Mouse (Mus musculus) effector memory CD4-positive, alpha-beta T cell, adult 7 months (primary cell): Measurements from ENCODE around the gene Unc13d. TPM values are rescaled to one million over a fixed set of nuclear protein-coding genes. Genes with fewer than 3 reads are reported as not detected.

Source experiments
- polyA plus RNA-seq: library from polyadenylated mRNA; unstranded; fragments of 100-300 nt; shearing (Covaris generic); gene quantifications from one replicate; pipeline ENCODE4 v1.2.1, GENCODE M21; 2017

Unc13d gene
- polyA plus RNA-seq = 80.1 TPM

DNA sequence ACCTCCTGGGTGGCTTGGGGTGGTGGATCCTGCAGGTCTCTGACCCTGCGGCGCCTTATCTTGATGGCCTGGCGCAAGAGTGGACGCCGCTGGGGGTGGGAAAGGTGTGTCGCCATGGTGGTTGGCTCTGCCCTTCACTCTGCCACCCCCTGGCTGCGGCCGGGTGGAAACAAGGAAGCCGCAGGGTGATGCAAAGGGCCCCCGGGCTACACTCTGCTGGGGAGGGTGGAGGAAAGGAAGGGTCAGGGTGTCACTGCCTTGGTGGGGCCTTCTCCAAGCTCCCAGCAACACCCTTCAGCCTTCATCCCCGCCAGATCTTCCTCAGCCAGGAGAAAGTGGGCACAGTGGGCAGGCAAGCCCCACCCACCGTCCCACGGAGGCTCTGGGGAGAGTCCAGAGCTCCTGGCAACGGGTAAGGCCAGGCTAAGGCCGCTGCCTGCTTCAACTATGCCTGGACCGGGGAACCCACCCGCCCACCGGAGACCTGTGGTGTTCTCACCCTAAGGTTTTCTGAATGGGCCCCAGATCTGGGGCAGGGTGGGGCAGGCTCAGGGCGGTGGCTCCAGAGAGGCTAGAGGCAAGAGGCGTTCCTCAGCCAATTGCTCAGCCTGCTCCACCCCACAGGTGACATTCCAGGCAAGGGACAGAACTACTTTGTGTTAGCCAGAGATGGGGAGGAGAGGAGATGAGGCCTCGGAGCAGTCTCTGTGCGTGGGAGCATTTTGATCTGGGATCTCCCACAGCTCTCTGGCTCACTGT, at the start of gene Unc13d:
TSS of gene Unc13d (minus strand) at position 516 of the 759 bp plus-strand sequence.

DNA sequence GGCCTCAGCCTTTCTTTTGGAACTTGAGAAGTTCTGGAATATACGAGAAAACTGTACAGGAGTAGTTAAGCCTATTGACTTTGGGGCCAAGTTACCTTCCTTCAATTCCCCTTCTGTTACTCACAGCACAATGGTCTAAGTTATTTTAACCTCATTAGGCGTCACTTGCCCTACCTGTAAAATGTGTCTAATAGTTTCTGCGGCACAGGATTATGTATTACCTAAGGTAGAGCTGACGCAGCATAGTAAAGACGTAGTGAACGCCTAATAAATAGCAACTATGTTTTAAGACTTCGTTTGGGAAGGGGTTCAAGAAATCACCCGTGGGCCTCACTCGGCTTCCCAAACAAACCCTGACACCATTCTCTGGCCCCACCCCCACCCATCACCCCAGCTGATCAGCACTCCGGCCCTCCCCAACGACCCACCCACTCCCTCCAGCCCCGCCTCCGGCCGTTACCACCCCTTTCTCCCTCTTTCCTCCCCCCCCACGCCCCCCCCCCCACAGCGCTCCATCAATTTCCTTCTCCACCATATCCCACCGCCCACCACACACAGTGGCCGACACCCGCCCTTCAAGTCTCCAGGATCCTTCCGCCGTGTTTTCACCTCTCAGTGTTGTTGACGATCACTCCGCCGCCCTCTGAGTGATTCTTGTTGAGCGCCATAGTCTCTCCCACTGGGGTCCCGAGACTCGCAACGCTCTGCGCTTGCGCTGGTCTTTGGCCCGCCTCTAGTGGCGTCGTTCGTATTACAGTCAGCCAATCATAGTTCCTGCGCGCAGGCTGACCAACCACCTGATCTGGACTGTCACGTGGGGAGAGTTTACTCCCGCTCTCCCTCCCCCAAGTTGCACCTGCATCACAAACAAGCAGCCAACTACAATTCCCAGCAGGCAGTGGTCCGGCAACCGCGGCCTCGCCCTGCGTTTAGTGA, 8.8 kb upstream of the Unc13d start, which contains the start of gene Wbp2:
TSS of gene Wbp2 (minus strand) at position 738 of the 936 bp plus-strand sequence.

DNA sequence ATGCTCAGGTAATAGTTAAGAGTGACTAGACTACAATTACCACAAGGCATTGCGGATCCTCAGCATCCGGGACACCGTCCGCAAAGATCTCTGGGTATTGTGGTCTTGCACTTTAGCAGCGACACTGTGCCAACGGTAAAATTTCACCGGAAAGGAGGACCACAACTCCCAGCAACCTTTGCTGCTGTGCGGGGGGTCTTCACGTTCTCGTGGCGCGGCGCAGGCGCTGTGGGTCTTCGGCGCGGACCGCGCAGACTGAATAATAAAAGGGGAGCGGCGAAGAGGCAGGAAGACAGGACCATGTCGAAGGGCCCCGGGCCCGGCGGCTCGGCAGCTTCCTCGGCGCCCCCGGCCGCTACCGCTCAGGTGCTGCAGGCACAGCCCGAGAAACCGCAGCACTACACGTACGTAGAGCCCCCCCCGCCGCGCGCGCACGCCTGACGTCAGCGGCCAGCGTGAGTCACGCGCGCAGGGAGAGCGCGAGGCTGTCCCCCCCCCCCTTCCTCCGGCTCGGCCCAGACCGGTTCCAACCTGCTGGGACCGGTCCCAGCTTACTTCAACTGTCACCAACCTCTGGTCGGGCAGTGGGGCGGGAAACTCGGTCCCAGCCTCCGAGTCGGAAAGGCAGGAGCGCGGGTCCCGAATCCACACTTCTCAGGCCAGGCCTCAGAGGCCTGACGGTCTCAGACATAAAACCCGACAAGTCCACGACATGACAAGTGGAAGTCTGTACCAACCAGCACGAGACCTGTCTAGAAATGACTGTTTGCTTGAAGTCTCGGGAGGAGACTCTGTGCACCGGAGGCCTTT, 47.5 kb downstream of the Unc13d start, which contains the start of gene Unk:
TSS of gene Unk (plus strand) at position 235 of the 810 bp plus-strand sequence.

DNA sequence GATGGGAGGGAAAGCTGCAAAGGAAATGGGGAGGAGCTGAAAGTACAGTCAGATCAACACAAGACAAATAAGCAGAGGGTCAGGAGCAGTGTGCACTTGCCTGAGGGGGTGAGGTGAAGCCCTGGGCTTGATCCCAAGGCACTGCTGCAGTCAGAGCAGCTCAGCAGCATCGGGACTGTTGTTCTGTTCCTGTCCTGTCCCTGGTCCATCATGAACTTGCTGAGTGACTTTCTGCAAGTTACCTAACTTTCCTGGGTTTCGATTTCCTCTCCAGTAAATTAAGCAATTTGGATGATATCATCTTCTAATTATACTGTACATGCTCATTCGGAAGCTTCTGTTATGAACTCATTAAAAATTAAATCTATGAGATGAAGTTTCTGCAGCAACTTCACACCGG, 50.0 kb downstream of the Unc13d start, which contains the start of gene H3f3b:
TSS of gene H3f3b (minus strand) at position 207 of the 400 bp plus-strand sequence.

DNA sequence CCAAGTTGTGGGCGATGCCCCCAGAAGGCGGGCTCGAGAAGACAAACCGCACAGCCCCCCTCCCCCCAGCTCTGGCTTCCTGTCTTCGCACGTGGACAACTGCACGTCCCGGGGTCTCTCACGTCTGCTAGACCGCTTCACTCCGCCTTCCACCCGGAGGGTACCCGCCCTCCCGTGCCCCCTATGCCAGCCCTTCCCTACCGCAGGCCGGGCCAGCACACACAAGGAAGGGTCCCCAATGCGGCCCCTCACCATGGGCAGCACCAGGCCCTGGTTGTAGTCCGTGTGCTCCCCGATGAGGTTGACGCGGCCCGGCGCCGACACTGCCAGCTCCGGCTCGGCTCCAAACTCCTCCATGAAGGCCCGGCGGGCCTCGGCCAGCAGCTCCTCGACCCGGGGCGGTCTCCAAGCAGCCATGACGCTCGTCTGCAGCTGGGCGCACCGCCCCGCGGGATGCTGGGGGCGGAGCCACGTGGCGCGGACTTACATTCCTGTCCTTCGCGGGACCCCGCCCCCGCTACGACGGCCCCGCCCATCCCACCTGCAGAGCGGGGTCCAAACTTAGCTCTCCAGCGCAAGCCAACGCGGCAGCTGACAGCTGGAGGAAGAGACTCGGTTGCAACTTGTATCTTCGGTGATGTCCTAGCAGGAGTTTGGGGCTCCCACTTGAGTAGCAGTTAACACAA, 65.4 kb downstream of the Unc13d start, which contains the start of gene Galk1:
TSS of gene Galk1 (minus strand) at position 458 of the 686 bp plus-strand sequence.

Other genes starting within 250 kb of the Unc13d start
- gene Myo15b, start 219.6 kb downstream of the Unc13d start, polyA plus RNA-seq = 1.2 TPM
- gene Smim5, start 178.0 kb downstream of the Unc13d start, polyA plus RNA-seq = 0.99 TPM
- 0.93 TPM for gene Smim6, start 165.9 kb downstream of the Unc13d start, polyA plus RNA-seq
- 35.5 TPM for gene Sap30bp, start 144.7 kb downstream of the Unc13d start, polyA plus RNA-seq
- 10.7 TPM for gene Recql5, start 144.5 kb downstream of the Unc13d start, polyA plus RNA-seq
- 0.16 TPM for gene Itgb4, start 103.3 kb downstream of the Unc13d start, polyA plus RNA-seq
- gene Galk1, start 65.2 kb downstream of the Unc13d start, polyA plus RNA-seq = 14.0 TPM
- gene H3f3b, start 50.0 kb downstream of the Unc13d start, polyA plus RNA-seq = 2,017 TPM
- 34.0 TPM for gene Unk, start 47.6 kb downstream of the Unc13d start, polyA plus RNA-seq
- gene Wbp2, start 9.0 kb upstream of the Unc13d start, polyA plus RNA-seq = 295 TPM
- gene Trim47, start 49.2 kb upstream of the Unc13d start, polyA plus RNA-seq = not detected
- gene Trim65, start 53.2 kb upstream of the Unc13d start, polyA plus RNA-seq = 10.7 TPM
- gene Mrpl38, start 60.9 kb upstream of the Unc13d start, polyA plus RNA-seq = 73.6 TPM
- 6.8 TPM for gene Fbf1, start 90.2 kb upstream of the Unc13d start, polyA plus RNA-seq
- 33.3 TPM for gene Ten1, start 120.9 kb upstream of the Unc13d start, polyA plus RNA-seq
- gene Acox1, start 121.1 kb upstream of the Unc13d start, polyA plus RNA-seq = 22.2 TPM
- 0.17 TPM for gene Evpl, start 160.1 kb upstream of the Unc13d start, polyA plus RNA-seq
- gene Srp68, start 196.3 kb upstream of the Unc13d start, polyA plus RNA-seq = 69.2 TPM
- gene Galr2, start 203.0 kb upstream of the Unc13d start, polyA plus RNA-seq = not detected
- 57.6 TPM for gene Exoc7, start 229.3 kb upstream of the Unc13d start, polyA plus RNA-seq